Mouse (Mus musculus) liver, adult 2 months (tissue): ENCODE measurements around the gene Notch2.

Experiments used
- CTCF ChIP-seq: fragments of 200-500 bp; IDR thresholded peaks from 2 replicates; pipeline ENCODE4 v1.5.1; 2011; ENCODE audit warnings: low read depth, low read length, control low read depth
- POLR2A ChIP-seq: fragments of 200-500 bp; IDR thresholded peaks from 2 replicates; pipeline ENCODE4 v1.6.1; 2011; ENCODE audit warnings: low read length, control low read depth; ENCODE audit not compliant: insufficient read depth; ENCODE audit errors: extremely low read depth

DNA sequence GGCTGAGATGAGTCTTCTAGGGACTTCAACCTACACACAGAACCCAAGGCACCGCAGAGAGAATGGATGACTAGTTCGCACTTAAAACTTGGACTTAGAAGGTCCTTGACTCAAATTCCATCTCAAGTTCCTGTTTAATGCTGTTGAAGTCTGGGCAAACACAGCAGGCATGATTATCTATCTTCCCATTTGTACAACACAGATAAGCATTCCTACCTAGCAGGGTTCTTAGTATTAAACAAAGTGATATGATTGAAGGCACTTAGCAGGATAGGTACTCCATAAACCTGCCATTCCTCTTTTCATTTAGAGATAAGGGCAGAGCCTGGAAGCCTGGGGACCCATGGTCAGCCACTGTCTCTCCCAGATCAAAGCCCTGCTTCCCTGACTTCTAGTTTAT, 45.1 kb upstream of the Notch2 start:
- no peak for TF ChIP-seq CTCF
- TF ChIP-seq POLR2A: no peak
